Mouse (Mus musculus) liver, embryonic 11.5 days (tissue): ENCODE data around the gene Xrra1. TPM values are rescaled to one million over a fixed set of nuclear protein-coding genes. Genes with fewer than 3 reads are reported as not detected.

Experiments
- ATAC-seq: fragments of 200-750 bp; cut with Nextera tagmentation; replicated peaks from 2 replicates; pipeline ENCODE4 v1.8.0; 2017; ENCODE audit warnings: moderate number of reproducible peaks, mild to moderate bottlenecking, moderate TSS enrichment, moderate library complexity; ENCODE audit not compliant: low FRiP score
- DNase-seq: peaks from one replicate; pipeline ENCODE4 v3.0.0-alpha.2; 2017; ENCODE audit warnings: low spot score
- H3K27ac ChIP-seq: fragments of 300-500 bp; sonication (generic); 2 replicates; pipeline ENCODE4 v1.5.1; 2014; ENCODE audit warnings: mild to moderate bottlenecking, low read depth, low read length, control low read depth
- H3K27me3 ChIP-seq: fragments of 300-500 bp; sonication (generic); replicated peaks from 2 replicates; pipeline ENCODE4 v1.6.1; 2014; ENCODE audit warnings: low read length, mixed read lengths; ENCODE audit not compliant: control insufficient read depth, insufficient read depth
- H3K36me3 ChIP-seq: fragments of 300-500 bp; sonication (generic); 2 replicates; pipeline ENCODE4 v1.6.1; 2014; ENCODE audit warnings: mild to moderate bottlenecking, low read length, moderate library complexity, mixed read lengths; ENCODE audit not compliant: control insufficient read depth, insufficient read depth
- H3K4me1 ChIP-seq: fragments of 300-500 bp; sonication (generic); replicated peaks from 2 replicates; pipeline ENCODE4 v1.6.1; 2014; ENCODE audit warnings: low read length, mixed read lengths; ENCODE audit not compliant: control insufficient read depth, insufficient read depth
- H3K4me2 ChIP-seq: fragments of 300-500 bp; sonication (generic); 2 replicates; pipeline ENCODE4 v1.6.1; 2014; ENCODE audit warnings: mild to moderate bottlenecking, control low read depth, moderate library complexity
- H3K4me3 ChIP-seq: fragments of 300-500 bp; sonication (generic); 2 replicates; pipeline ENCODE4 v1.5.1; 2014; ENCODE audit warnings: low read depth, low read length, control low read depth
- H3K9ac ChIP-seq: fragments of 300-500 bp; sonication (generic); 2 replicates; pipeline ENCODE4 v1.6.1; 2014; ENCODE audit warnings: low read depth, low read length, control low read depth
- H3K9me3 ChIP-seq: fragments of 300-500 bp; sonication (generic); 2 replicates; pipeline ENCODE4 v1.6.1; 2016; ENCODE audit warnings: low read length, inconsistent platforms, mixed read lengths; ENCODE audit not compliant: control insufficient read depth
- WGBS: fragments of 180-500 bp; shearing (Covaris S2); extraction: QIAGEN DNeasy Blood & Tissue Kit; methylation state at CpG from one replicate; pipeline ENCODE4 v1.1.7; 2014; 5-methylcytosine and 5-hydroxymethylcytosine counted together
- polyA plus RNA-seq: library from polyadenylated mRNA; unstranded; fragments of >200 nt; fragmentation: Nextera tagmentation; extraction: Ambion mirVana; gene quantifications from 2 replicates; pipeline ENCODE4 v1.2.1, GENCODE M21; 2014

Gene Xrra1
- polyA plus RNA-seq, 1 experiment from 2014 or later: 0.10 TPM

- no peak overlapping the region for H3K27ac ChIP-seq
- H3K4me3 ChIP-seq: no peak overlapping the region
- WGBS: 79% methylated on average over 6 of the region's 6 CpGs
- H3K4me2 ChIP-seq: no peak overlapping the region
- H3K4me1 ChIP-seq: peaks cover 6% of the 10 kb centered on the region
- ATAC-seq (no peak), DNase-seq (no peak)
- H3K27me3 ChIP-seq: no peaks in the 10 kb centered on the region
- H3K9me3 ChIP-seq: no peaks in the 10 kb centered on the region
- H3K9ac ChIP-seq: no peak overlapping the region
- H3K36me3 ChIP-seq: peaks cover 27% of the 10 kb centered on the region
These were observed 21.4 kb upstream of the Xrra1 start for GRCm38 (mm10) chr7:99837358-99838071.

DNA sequence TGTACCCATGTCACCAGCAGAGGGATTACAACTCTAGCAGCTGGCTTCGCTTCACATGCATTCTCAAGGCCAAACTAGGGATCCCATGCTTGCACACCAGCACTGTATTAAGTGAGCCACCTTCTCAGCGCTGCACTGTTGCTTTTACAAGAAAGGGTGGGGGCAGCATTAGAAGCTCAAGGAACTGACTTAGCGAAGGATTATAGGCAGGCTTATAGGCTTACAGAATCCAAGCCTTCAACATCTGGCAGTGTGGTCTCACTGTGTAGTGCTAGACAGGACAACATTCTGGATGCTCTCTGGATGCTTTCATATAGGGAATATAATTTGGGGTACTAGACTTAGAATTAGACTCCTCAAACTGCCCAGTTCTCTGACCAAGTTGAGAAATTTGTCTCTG lies 20.7 kb upstream of the Xrra1 start:
- H3K9me3 ChIP-seq: no peaks in the 10 kb centered on the region
- no peak overlapping the region for H3K27ac ChIP-seq
- 89% methylated on average over 3 of the region's 3 CpGs for WGBS
- H3K36me3 ChIP-seq: peaks cover 34% of the 10 kb centered on the region
- no peak overlapping the region for H3K4me2 ChIP-seq
- no peak overlapping the region for H3K4me3 ChIP-seq
- peaks cover 6% of the 10 kb centered on the region for H3K4me1 ChIP-seq
- H3K9ac ChIP-seq: no peak overlapping the region
- ATAC-seq (no peak), DNase-seq (no peak)
- H3K27me3 ChIP-seq: no peaks in the 10 kb centered on the region

DNA sequence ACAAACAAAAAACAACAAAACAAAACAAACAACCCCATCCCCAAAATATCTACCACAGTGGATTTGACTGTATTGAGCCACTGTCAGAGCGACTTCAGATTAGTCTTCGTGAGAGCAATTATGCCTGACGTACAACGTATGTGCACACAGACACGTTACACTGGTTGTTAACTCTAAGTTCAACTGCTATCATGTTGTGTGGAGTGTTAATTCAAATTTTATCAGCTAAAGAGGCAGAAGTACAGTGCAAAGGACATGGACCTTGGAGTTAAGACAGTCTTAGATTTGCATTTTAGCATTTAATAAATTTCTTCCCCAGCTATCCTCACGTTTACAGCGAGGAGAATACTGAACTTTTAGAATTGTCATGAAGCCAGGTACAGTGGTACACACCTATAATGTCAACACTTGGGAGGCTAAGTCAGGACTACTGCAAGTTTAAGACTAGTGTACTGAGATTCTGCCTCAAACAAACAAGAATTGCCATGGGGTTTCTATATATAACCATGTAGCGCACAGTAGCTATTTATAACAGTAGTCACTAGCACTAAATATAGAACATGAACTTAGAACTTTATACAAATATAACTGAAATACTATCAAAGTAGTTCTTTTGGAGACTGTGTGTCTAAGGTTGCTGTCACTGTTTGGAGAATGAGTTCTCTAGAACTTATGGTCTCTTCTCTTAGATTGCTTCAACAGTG lies 13.2 kb upstream of the Xrra1 start:
- Histone ChIP-seq H3K27ac (no peak overlapping the region), H3K9ac (no peak overlapping the region)
- no peak for ATAC-seq

DNA sequence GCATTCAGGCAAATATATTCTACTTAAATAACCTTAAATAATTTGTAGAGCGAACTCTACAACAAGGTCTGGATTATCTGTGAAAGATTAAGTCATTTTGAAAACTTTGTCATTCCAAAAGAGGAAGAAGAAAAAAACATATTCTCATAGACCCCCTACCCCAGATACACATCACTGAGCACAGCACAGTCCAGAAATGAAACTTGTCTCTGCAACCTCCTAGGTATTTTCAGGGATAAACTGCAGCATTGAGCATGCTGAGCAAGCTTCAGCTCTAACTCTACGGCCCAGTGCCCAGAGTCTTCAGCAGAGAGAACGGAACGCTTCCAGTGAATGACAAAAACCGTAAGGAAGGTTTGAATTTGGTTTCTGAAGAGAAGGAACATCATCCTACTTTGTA lies 8.4 kb upstream of the Xrra1 start:
- DNase-seq (no peak), ATAC-seq (no peak)
- Histone ChIP-seq H3K9ac (no peak overlapping the region), H3K27ac (no peak overlapping the region), H3K4me2 (no peak overlapping the region), H3K9me3 (no peaks in the 10 kb centered on the region), H3K36me3 (peaks cover 14% of the 10 kb centered on the region), H3K27me3 (no peaks in the 10 kb centered on the region), H3K4me1 (no peaks in the 10 kb centered on the region), H3K4me3 (no peak overlapping the region)
- 92% methylated on average over 5 of the region's 5 CpGs for WGBS

More for the DNA sequence above, 13.2 kb upstream of the Xrra1 start:
- Histone ChIP-seq H3K9me3 (no peaks in the 10 kb centered on the region), H3K4me1 (no peaks in the 10 kb centered on the region), H3K4me3 (no peak overlapping the region), H3K27me3 (no peaks in the 10 kb centered on the region), H3K36me3 (peaks cover 25% of the 10 kb centered on the region), H3K4me2 (no peak overlapping the region)
- WGBS: 95% methylated on average over 8 of the region's 8 CpGs
- no peak for DNase-seq

GRCm38 (mm10) chr7:99851121-99851520 lies 7.8 kb upstream of the Xrra1 start:
- H3K4me2 ChIP-seq: no peak overlapping the region
- peaks cover 14% of the 10 kb centered on the region for H3K36me3 ChIP-seq
- 88% methylated on average over 1 of the region's 1 CpGs for WGBS
- H3K4me3 ChIP-seq: no peak overlapping the region
- H3K9ac ChIP-seq: no peak overlapping the region
- H3K4me1 ChIP-seq: no peaks in the 10 kb centered on the region; the same call in 1 of the 2 replicates
- ATAC-seq (no peak), DNase-seq (no peak)
- H3K27me3 ChIP-seq: no peaks in the 10 kb centered on the region
- no peak overlapping the region for H3K27ac ChIP-seq
- H3K9me3 ChIP-seq: no peaks in the 10 kb centered on the region

- 71% methylated on average over 6 of the region's 6 CpGs for WGBS
- ATAC-seq: no peak
- Histone ChIP-seq H3K27ac (no peak overlapping the region), H3K36me3 (peaks cover 14% of the 10 kb centered on the region), H3K9me3 (no peaks in the 10 kb centered on the region), H3K27me3 (no peaks in the 10 kb centered on the region), H3K9ac (no peak overlapping the region), H3K4me1 (peaks cover 5% of the 10 kb centered on the region), H3K4me3 (no peak overlapping the region), H3K4me2 (no peak overlapping the region)
- DNase-seq: no peak
These were observed 7.3 kb upstream of the Xrra1 start for GRCm38 (mm10) chr7:99851618-99852017.

- Histone ChIP-seq H3K4me1 (peaks cover 13% of the 10 kb centered on the region), H3K36me3 (peaks cover 11% of the 10 kb centered on the region), H3K27ac (no peak overlapping the region), H3K4me2 (no peak overlapping the region), H3K4me3 (no peak overlapping the region), H3K9me3 (no peaks in the 10 kb centered on the region), H3K9ac (no peak overlapping the region), H3K27me3 (no peaks in the 10 kb centered on the region)
- WGBS: 86% methylated on average over 7 of the region's 7 CpGs
- no peak for DNase-seq
- no peak for ATAC-seq
These were observed 5.6 kb upstream of the Xrra1 start for GRCm38 (mm10) chr7:99853350-99853749.

- no peak for DNase-seq
- Histone ChIP-seq H3K36me3 (peaks cover 5% of the 10 kb centered on the region; the same call in 1 of the 2 replicates), H3K27ac (no peak overlapping the region), H3K4me3 (no peak overlapping the region), H3K4me1 (peaks cover 13% of the 10 kb centered on the region), H3K4me2 (no peak overlapping the region), H3K27me3 (no peaks in the 10 kb centered on the region), H3K9me3 (no peaks in the 10 kb centered on the region), H3K9ac (no peak overlapping the region)
- ATAC-seq: no peak
- 90% methylated on average over 4 of the region's 4 CpGs for WGBS
These were observed 4.6 kb upstream of the Xrra1 start for GRCm38 (mm10) chr7:99854311-99854710.
